Mouse (Mus musculus) kidney, embryonic 15.5 days (tissue): Measurements from ENCODE around the gene Prickle2. TPM values are rescaled to one million over a fixed set of nuclear protein-coding genes. Genes with fewer than 3 reads are reported as not detected.

Source experiments
- ATAC-seq: fragments of 200-750 bp; cut with Nextera tagmentation; replicated peaks from 2 replicates; pipeline ENCODE4 v1.8.0; 2017; ENCODE audit warnings: moderate TSS enrichment; ENCODE audit not compliant: low FRiP score
- H3K27ac ChIP-seq: fragments of 300-500 bp; sonication (generic); 2 replicates; pipeline ENCODE4 v1.5.1; 2015; ENCODE audit warnings: mild to moderate bottlenecking, inconsistent platforms
- H3K27me3 ChIP-seq: fragments of 300-500 bp; sonication (generic); 2 replicates; pipeline ENCODE4 v1.6.1; 2015; ENCODE audit warnings: inconsistent platforms
- H3K36me3 ChIP-seq: fragments of 300-500 bp; sonication (generic); 2 replicates; pipeline ENCODE4 v1.6.1; 2015; ENCODE audit warnings: inconsistent platforms
- H3K4me1 ChIP-seq: fragments of 300-500 bp; sonication (generic); 2 replicates; pipeline ENCODE4 v1.6.1; 2015; ENCODE audit warnings: inconsistent platforms
- H3K4me2 ChIP-seq: fragments of 300-500 bp; sonication (generic); 2 replicates; pipeline ENCODE4 v1.6.1; 2015; ENCODE audit warnings: moderate library complexity, mild to moderate bottlenecking, inconsistent platforms
- H3K4me3 ChIP-seq: fragments of 300-500 bp; sonication (generic); replicated peaks from 2 replicates; pipeline ENCODE4 v1.5.1; 2015; ENCODE audit warnings: mild to moderate bottlenecking, inconsistent platforms
- H3K9ac ChIP-seq: fragments of 300-500 bp; sonication (generic); 2 replicates; pipeline ENCODE4 v1.6.1; 2015; ENCODE audit warnings: mild to moderate bottlenecking, inconsistent platforms
- H3K9me3 ChIP-seq: fragments of 300-500 bp; sonication (generic); replicated peaks from 2 replicates; pipeline ENCODE4 v1.6.1; 2016; ENCODE audit warnings: inconsistent platforms
- WGBS: fragments of 180-500 bp; shearing (Covaris S2); methylation state at CpG from one replicate; pipeline ENCODE4 v1.1.7; 2015; ENCODE audit warnings: mixed read lengths; 5-methylcytosine and 5-hydroxymethylcytosine counted together
- polyA plus RNA-seq: library from polyadenylated mRNA; unstranded; fragments of >200 nt; fragmentation: Nextera tagmentation; extraction: Ambion mirVana; gene quantifications from 2 replicates; pipeline ENCODE4 v1.2.1, GENCODE M21; 2015

The Prickle2 gene
- polyA plus RNA-seq, 1 experiment from 2014 or later = 7.6 TPM

DNA sequence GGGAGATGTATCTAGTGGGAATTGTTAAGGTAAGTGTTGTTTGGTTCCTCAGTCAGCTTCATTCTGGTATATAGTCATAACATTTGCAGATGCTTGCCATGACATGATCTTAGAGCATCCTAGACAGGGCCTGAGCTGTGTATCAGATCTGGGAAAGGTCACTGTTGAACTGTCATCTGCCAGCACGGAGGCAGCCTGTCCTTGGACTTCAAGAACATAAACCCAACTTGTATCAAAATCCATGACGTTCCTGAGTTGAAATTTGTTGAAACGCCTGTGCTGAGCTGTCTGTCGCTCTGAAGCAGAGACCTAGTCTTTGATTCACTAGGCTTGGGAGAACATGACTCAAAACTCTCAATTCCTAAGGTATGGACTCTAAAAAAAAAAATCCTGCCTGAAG lies 8.8 kb upstream of the Prickle2 start:
- WGBS = 85% methylated on average over 4 of the region's 4 CpGs
- ATAC-seq = no peak
- Histone ChIP-seq H3K27ac (no peak overlapping the region), H3K4me2 (no peak overlapping the region), H3K9me3 (no peaks in the 10 kb centered on the region), H3K27me3 (no peaks in the 10 kb centered on the region), H3K36me3 (no peaks in the 10 kb centered on the region), H3K4me3 (no peak overlapping the region), H3K9ac (no peak overlapping the region), H3K4me1 (peaks cover 5% of the 10 kb centered on the region; the same call in 1 of the 2 replicates)

- no peak overlapping the region for H3K4me2 ChIP-seq
- H3K27me3 ChIP-seq = no peaks in the 10 kb centered on the region
- WGBS = 71% methylated on average over 4 of the region's 4 CpGs
- no peaks in the 10 kb centered on the region for H3K36me3 ChIP-seq
- no peak for ATAC-seq
- no peak overlapping the region for H3K9ac ChIP-seq
- peaks cover 18% of the 10 kb centered on the region for H3K4me1 ChIP-seq
- H3K27ac ChIP-seq = no peak overlapping the region
- H3K4me3 ChIP-seq = no peak overlapping the region
- H3K9me3 ChIP-seq = no peaks in the 10 kb centered on the region
Measured at GRCm38 (mm10) chr6:92708137-92708536, 2.2 kb upstream of the Prickle2 start.

- Histone ChIP-seq H3K27ac (peak overlapping the region; percentile 62), H3K36me3 (no peaks in the 10 kb centered on the region), H3K27me3 (no peaks in the 10 kb centered on the region), H3K4me2 (peak overlapping the region; percentile 84), H3K4me3 (peak overlapping the region; percentile 74), H3K9ac (peak overlapping the region; percentile 68), H3K9me3 (no peaks in the 10 kb centered on the region), H3K4me1 (peaks cover 18% of the 10 kb centered on the region)
- ATAC-seq = peak; percentile 31; the same call in 1 of the 2 replicates
- 3% methylated on average over 39 of the region's 39 CpGs for WGBS
Measured at GRCm38 (mm10) chr6:92705353-92706144, 406 bp downstream of the Prickle2 start.

- no peaks in the 10 kb centered on the region for H3K9me3 ChIP-seq
- H3K36me3 ChIP-seq = no peaks in the 10 kb centered on the region
- H3K4me2 ChIP-seq = peak overlapping the region; percentile 84
- WGBS = 16% methylated on average over 9 of the region's 9 CpGs
- H3K4me3 ChIP-seq = peak overlapping the region; percentile 74
- peak; percentile 46; the same call in 1 of the 2 replicates for ATAC-seq
- 0 out of 2 replicates have a peak overlapping the region, but pooled peaks have one; percentile 62 for H3K27ac ChIP-seq
- no peaks in the 10 kb centered on the region for H3K27me3 ChIP-seq
- H3K9ac ChIP-seq = no peak overlapping the region
- peaks cover 18% of the 10 kb centered on the region for H3K4me1 ChIP-seq
Measured at GRCm38 (mm10) chr6:92704810-92705209, 1.1 kb downstream of the Prickle2 start.

- ATAC-seq = no peak
- no peak overlapping the region for H3K27ac ChIP-seq
- no peaks in the 10 kb centered on the region for H3K27me3 ChIP-seq
- H3K9ac ChIP-seq = no peak overlapping the region
- no peaks in the 10 kb centered on the region for H3K36me3 ChIP-seq
- WGBS = 47% methylated on average over 3 of the region's 3 CpGs
- H3K9me3 ChIP-seq = no peaks in the 10 kb centered on the region
- no peak overlapping the region for H3K4me3 ChIP-seq
- peaks cover 12% of the 10 kb centered on the region for H3K4me1 ChIP-seq
- no peak overlapping the region for H3K4me2 ChIP-seq
Measured at GRCm38 (mm10) chr6:92699491-92700209, 6.3 kb downstream of the Prickle2 start.

GRCm38 (mm10) chr6:92697807-92698206 lies 8.1 kb downstream of the Prickle2 start:
- Histone ChIP-seq H3K9ac (no peak overlapping the region), H3K4me2 (no peak overlapping the region), H3K4me3 (no peak overlapping the region), H3K4me1 (peaks cover 10% of the 10 kb centered on the region), H3K36me3 (no peaks in the 10 kb centered on the region), H3K9me3 (no peaks in the 10 kb centered on the region), H3K27me3 (no peaks in the 10 kb centered on the region), H3K27ac (peak overlapping the region; percentile 7; the same call in 1 of the 2 replicates)
- WGBS = 39% methylated on average over 5 of the region's 5 CpGs
- ATAC-seq = peak; percentile 40; the same call in 1 of the 2 replicates

GRCm38 (mm10) chr6:92687317-92687716 lies 18.6 kb downstream of the Prickle2 start:
- H3K27me3 ChIP-seq = no peaks in the 10 kb centered on the region
- no peak overlapping the region for H3K9ac ChIP-seq
- no peaks in the 10 kb centered on the region for H3K36me3 ChIP-seq
- ATAC-seq = peak; percentile 80
- H3K4me2 ChIP-seq = no peak overlapping the region
- no peak overlapping the region for H3K4me3 ChIP-seq
- H3K4me1 ChIP-seq = peaks cover 8% of the 10 kb centered on the region
- H3K27ac ChIP-seq = no peak overlapping the region
- H3K9me3 ChIP-seq = no peaks in the 10 kb centered on the region
- WGBS = 59% methylated on average over 5 of the region's 5 CpGs

- 44% methylated on average over 8 of the region's 8 CpGs for WGBS
- Histone ChIP-seq H3K4me2 (no peak overlapping the region), H3K27me3 (no peaks in the 10 kb centered on the region), H3K4me3 (no peak overlapping the region), H3K27ac (no peak overlapping the region), H3K9ac (no peak overlapping the region), H3K36me3 (no peaks in the 10 kb centered on the region), H3K9me3 (no peaks in the 10 kb centered on the region), H3K4me1 (no peaks in the 10 kb centered on the region; the same call in 1 of the 2 replicates)
- ATAC-seq = no peak
Measured at GRCm38 (mm10) chr6:92674394-92674925, 31.5 kb downstream of the Prickle2 start.

DNA sequence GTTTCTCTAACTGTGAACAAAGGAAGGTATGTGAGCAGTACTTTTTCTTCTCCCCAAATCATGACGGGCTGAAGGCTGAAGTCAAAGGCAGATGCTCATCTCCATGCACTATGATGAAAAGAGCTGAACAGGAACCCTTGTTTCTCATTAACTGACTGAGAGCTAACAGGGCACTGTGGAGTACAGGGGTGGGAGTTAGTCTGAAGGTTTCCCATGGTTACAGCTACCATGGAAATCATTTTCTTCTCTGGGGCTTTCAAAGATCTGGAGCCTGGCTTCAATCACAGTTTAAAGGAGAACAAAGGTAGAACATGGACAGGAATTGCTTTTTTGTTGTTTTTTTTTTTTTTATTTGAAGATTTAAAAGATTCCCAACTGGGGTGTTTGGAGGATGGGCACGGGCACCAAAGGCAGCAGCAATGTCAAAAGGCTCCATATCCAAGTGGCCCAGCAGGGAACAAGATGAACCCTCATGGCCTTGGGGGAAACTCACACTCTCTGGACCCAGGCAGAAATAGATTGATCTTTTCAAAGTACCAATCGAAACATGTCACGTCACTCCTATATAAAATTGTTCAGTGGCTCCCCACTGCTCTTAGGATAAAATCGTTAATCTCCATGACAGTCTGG lies 35.3 kb downstream of the Prickle2 start:
- ATAC-seq = no peak
- WGBS = 88% methylated on average over 5 of the region's 5 CpGs

DNA sequence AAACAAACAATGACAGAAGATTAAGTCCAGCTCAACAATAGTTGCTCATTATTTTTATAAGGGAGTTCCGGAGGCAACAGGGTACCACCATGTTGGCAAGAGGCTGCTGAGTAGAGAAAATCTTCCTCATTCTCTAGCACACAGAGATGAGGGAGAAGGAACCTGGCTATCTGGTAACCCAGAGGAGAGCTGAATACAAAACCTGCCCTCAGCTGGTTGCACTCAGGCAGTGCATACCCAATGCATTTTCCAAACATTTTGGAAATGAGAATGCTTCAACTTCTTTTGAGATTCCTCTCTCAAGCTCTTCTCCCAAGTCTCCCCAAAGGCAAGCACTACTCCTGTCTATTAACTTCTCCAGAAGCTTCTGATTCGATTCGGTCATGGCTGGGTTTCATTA lies 36.3 kb downstream of the Prickle2 start:
- H3K4me2 ChIP-seq = no peak overlapping the region
- 92% methylated on average over 3 of the region's 3 CpGs for whole genome bisulfite sequencing
- H3K36me3 ChIP-seq = no peaks in the 10 kb centered on the region
- no peak overlapping the region for H3K4me3 ChIP-seq
- no peak overlapping the region for H3K9ac ChIP-seq
- no peak overlapping the region for H3K27ac ChIP-seq
- H3K9me3 ChIP-seq = no peaks in the 10 kb centered on the region
- H3K4me1 ChIP-seq = peaks cover 17% of the 10 kb centered on the region
- ATAC-seq = no peak
- H3K27me3 ChIP-seq = no peaks in the 10 kb centered on the region

More for the DNA sequence above, 35.3 kb downstream of the Prickle2 start:
- H3K36me3 ChIP-seq = no peaks in the 10 kb centered on the region
- H3K9ac ChIP-seq = no peak overlapping the region
- H3K4me2 ChIP-seq = no peak overlapping the region
- no peaks in the 10 kb centered on the region for H3K27me3 ChIP-seq
- peaks cover 11% of the 10 kb centered on the region for H3K4me1 ChIP-seq
- no peaks in the 10 kb centered on the region for H3K9me3 ChIP-seq
- H3K27ac ChIP-seq = no peak overlapping the region
- H3K4me3 ChIP-seq = no peak overlapping the region

- 77% methylated on average over 3 of the region's 3 CpGs for WGBS
- Histone ChIP-seq H3K27ac (no peak overlapping the region), H3K27me3 (no peaks in the 10 kb centered on the region), H3K4me2 (no peak overlapping the region), H3K9me3 (no peaks in the 10 kb centered on the region), H3K36me3 (no peaks in the 10 kb centered on the region), H3K4me1 (peaks cover 17% of the 10 kb centered on the region), H3K4me3 (no peak overlapping the region), H3K9ac (no peak overlapping the region)
- ATAC-seq = no peak
Measured at GRCm38 (mm10) chr6:92667544-92667943, 38.4 kb downstream of the Prickle2 start.
